Mouse (Mus musculus) MEL (cell line): ENCODE data around the gene Rbfox2. TPM values are rescaled to one million over a fixed set of nuclear protein-coding genes. Genes with fewer than 3 reads are reported as not detected.

Experiments used
- DNase-seq: peaks from one replicate; pipeline ENCODE4 v3.0.0; 2011; ENCODE audit warnings: low read depth, low spot score
- H3K27ac ChIP-seq: 2 replicates; pipeline ENCODE4 v1.5.1; 2012; ENCODE audit warnings: low read depth, mild to moderate bottlenecking, control low read depth, low read length, moderate library complexity; ENCODE audit not compliant: control insufficient read depth
- H3K27me3 ChIP-seq, 2 experiments: fragments of 150-350 bp in 1 of 2; sonication (generic) in 1 of 2; 2 replicates each; pipeline ENCODE4 v1.6.1; 2012; ENCODE audit warnings: low read length in 2 of 2, mild to moderate bottlenecking in 2 of 2, improper control_type of control experiment in 1 of 2, moderate library complexity in 1 of 2; ENCODE audit not compliant: insufficient read depth in 2 of 2, control insufficient read depth in 1 of 2
- H3K36me3 ChIP-seq, 2 experiments: 2 replicates each; pipeline ENCODE4 v1.6.1; 2012 to 2014; ENCODE audit warnings: low read length in 2 of 2, improper control_type of control experiment in 1 of 2, inconsistent platforms in 1 of 2, mild to moderate bottlenecking in 1 of 2; ENCODE audit not compliant: insufficient read depth in 2 of 2, control insufficient read depth in 1 of 2
- H3K4me1 ChIP-seq, 2 experiments: fragments of 150-350 bp in 1 of 2; sonication (generic) in 1 of 2; 2 replicates each; pipeline ENCODE4 v1.6.1; 2012; ENCODE audit warnings: low read length in 2 of 2, improper control_type of control experiment in 1 of 2, mild to moderate bottlenecking in 1 of 2; ENCODE audit not compliant: insufficient read depth in 2 of 2, control insufficient read depth in 1 of 2
- H3K4me3 ChIP-seq, 2 experiments: fragments of 150-350 bp in 1 of 2; sonication (generic) in 1 of 2; 2 replicates each; pipeline ENCODE4 v1.5.1; 2012; ENCODE audit warnings: low read depth in 2 of 2, low read length in 2 of 2, mild to moderate bottlenecking in 2 of 2, moderate library complexity in 2 of 2, control low read depth in 1 of 2, improper control_type of control experiment in 1 of 2; ENCODE audit not compliant: control insufficient read depth in 1 of 2, insufficient read depth in 1 of 2
- H3K79me2 ChIP-seq: 2 replicates; pipeline ENCODE4 v1.6.1; 2012; ENCODE audit warnings: mild to moderate bottlenecking, low read length, moderate library complexity; ENCODE audit not compliant: control insufficient read depth, poor library complexity, insufficient read depth
- H3K9ac ChIP-seq: 2 replicates; pipeline ENCODE4 v1.6.1; 2012; ENCODE audit warnings: low read depth, mild to moderate bottlenecking, control low read depth, low read length, moderate library complexity; ENCODE audit not compliant: control insufficient read depth, poor library complexity, severe bottlenecking
- H3K9me3 ChIP-seq: fragments of 150-350 bp; sonication (generic); replicated peaks from 2 replicates; pipeline ENCODE4 v1.6.1; 2012; ENCODE audit warnings: mild to moderate bottlenecking, low read length, improper control_type of control experiment, moderate library complexity; ENCODE audit not compliant: insufficient read depth
- CHD1 ChIP-seq: IDR thresholded peaks from 2 replicates; pipeline ENCODE4 v1.6.1; 2012; ENCODE audit warnings: low read depth, mild to moderate bottlenecking, inconsistent platforms, low read length, improper control_type of control experiment
- CHD2 ChIP-seq: IDR thresholded peaks from 2 replicates; pipeline ENCODE4 v1.6.1; 2011; ENCODE audit warnings: low read length, improper control_type of control experiment
- CTCF ChIP-seq, 3 experiments: IDR thresholded peaks in 2 of 3; conservative IDR thresholded peaks in 1 of 3; 2 replicates each; pipeline ENCODE4 v1.5.1; 2011 to 2012; ENCODE audit warnings: low read length in 3 of 3, low read depth in 2 of 3, mild to moderate bottlenecking in 2 of 3, improper control_type of control experiment in 1 of 3, inconsistent platforms in 1 of 3, mixed read lengths in 1 of 3, moderate library complexity in 1 of 3; ENCODE audit not compliant: control insufficient read depth in 1 of 3, insufficient read depth in 1 of 3, poor library complexity in 1 of 3, severe bottlenecking in 1 of 3
- E2F4 ChIP-seq: IDR thresholded peaks from 2 replicates; pipeline ENCODE4 v1.6.1; 2011; ENCODE audit warnings: low read depth, low read length, improper control_type of control experiment, borderline replicate concordance
- ELF1 ChIP-seq: IDR thresholded peaks from 2 replicates; pipeline ENCODE4 v1.6.1; 2014; ENCODE audit warnings: low read depth, mild to moderate bottlenecking, inconsistent platforms, low read length, improper control_type of control experiment, moderate library complexity
- ETS1 ChIP-seq: IDR thresholded peaks from 2 replicates; pipeline ENCODE4 v1.6.1; 2012; ENCODE audit warnings: low read depth, mild to moderate bottlenecking, inconsistent platforms, low read length, improper control_type of control experiment, moderate library complexity
- GABPA ChIP-seq: IDR thresholded peaks from 2 replicates; pipeline ENCODE4 v1.6.1; 2012; ENCODE audit warnings: low read depth, mild to moderate bottlenecking, inconsistent platforms, low read length, improper control_type of control experiment, moderate library complexity
- GATA1 ChIP-seq: IDR thresholded peaks from 2 replicates; pipeline ENCODE4 v1.6.1; 2011; ENCODE audit warnings: low read depth, low read length, improper control_type of control experiment
- HCFC1 ChIP-seq: IDR thresholded peaks from 2 replicates; pipeline ENCODE4 v1.6.1; 2012; ENCODE audit warnings: low read depth, mild to moderate bottlenecking, inconsistent platforms, low read length, improper control_type of control experiment, moderate library complexity
- JUND ChIP-seq: IDR thresholded peaks from 2 replicates; pipeline ENCODE4 v1.6.1; 2011; ENCODE audit warnings: low read depth, mild to moderate bottlenecking, improper control_type of control experiment, low read length
- KAT2A ChIP-seq: conservative IDR thresholded peaks from 2 replicates; pipeline ENCODE4 v1.6.1; 2012; ENCODE audit warnings: low read depth, low read length, improper control_type of control experiment, inconsistent platforms
- MAFK ChIP-seq: IDR thresholded peaks from 2 replicates; pipeline ENCODE4 v1.6.1; 2011; ENCODE audit warnings: low read depth, mild to moderate bottlenecking, low read length, improper control_type of control experiment, borderline replicate concordance
- MAX ChIP-seq: IDR thresholded peaks from 2 replicates; pipeline ENCODE4 v1.6.1; 2011; ENCODE audit warnings: low read length, improper control_type of control experiment
- MEF2A ChIP-seq: IDR thresholded peaks from 2 replicates; pipeline ENCODE4 v1.6.1; 2014; ENCODE audit warnings: low read depth, mild to moderate bottlenecking, inconsistent platforms, low read length, improper control_type of control experiment; ENCODE audit not compliant: poor library complexity, insufficient replicate concordance, severe bottlenecking; ENCODE audit errors: extremely low read depth
- MYC ChIP-seq: IDR thresholded peaks from 2 replicates; pipeline ENCODE4 v1.6.1; 2011; ENCODE audit warnings: low read depth, mild to moderate bottlenecking, low read length, improper control_type of control experiment, moderate library complexity
- NELFE ChIP-seq: IDR thresholded peaks from 2 replicates; pipeline ENCODE4 v1.6.1; 2011; ENCODE audit warnings: low read depth, low read length, improper control_type of control experiment
- NRF1 ChIP-seq: IDR thresholded peaks from 2 replicates; pipeline ENCODE4 v1.6.1; 2014; ENCODE audit warnings: low read depth, mild to moderate bottlenecking, inconsistent platforms, low read length, improper control_type of control experiment, moderate library complexity; ENCODE audit not compliant: poor library complexity, insufficient read depth, severe bottlenecking
- POLR2A ChIP-seq, 2 experiments: IDR thresholded peaks; 2 replicates each; pipeline ENCODE4 v1.6.1; 2011 to 2012; ENCODE audit warnings: low read length in 2 of 2, mild to moderate bottlenecking in 2 of 2, control low read depth in 1 of 2, improper control_type of control experiment in 1 of 2, low read depth in 1 of 2, moderate library complexity in 1 of 2; ENCODE audit not compliant: control insufficient read depth in 1 of 2, insufficient read depth in 1 of 2, poor library complexity in 1 of 2
- RCOR1 ChIP-seq: IDR thresholded peaks from 2 replicates; pipeline ENCODE4 v1.6.1; 2012; ENCODE audit warnings: low read depth, mild to moderate bottlenecking, inconsistent platforms, low read length, improper control_type of control experiment
- SIN3A ChIP-seq: IDR thresholded peaks from 2 replicates; pipeline ENCODE4 v1.6.1; 2012; ENCODE audit warnings: low read length, improper control_type of control experiment, inconsistent platforms
- TAL1 ChIP-seq: IDR thresholded peaks from 2 replicates; pipeline ENCODE4 v1.6.1; 2012; ENCODE audit warnings: mild to moderate bottlenecking, inconsistent platforms, low read length, moderate library complexity, mixed read lengths
- TBP ChIP-seq: IDR thresholded peaks from 2 replicates; pipeline ENCODE4 v1.8.0; 2011; ENCODE audit warnings: low read depth, low read length, improper control_type of control experiment
- TCF12 ChIP-seq: IDR thresholded peaks from 2 replicates; pipeline ENCODE4 v1.6.1; 2014; ENCODE audit warnings: low read depth, mild to moderate bottlenecking, inconsistent platforms, low read length, improper control_type of control experiment, moderate library complexity
- UBTF ChIP-seq: IDR thresholded peaks from 2 replicates; pipeline ENCODE4 v1.6.1; 2012; ENCODE audit warnings: low read depth, mild to moderate bottlenecking, inconsistent platforms, low read length, improper control_type of control experiment, moderate library complexity, borderline replicate concordance; ENCODE audit not compliant: insufficient read depth
- USF1 ChIP-seq: IDR thresholded peaks from 2 replicates; pipeline ENCODE4 v1.6.1; 2014; ENCODE audit warnings: low read depth, mild to moderate bottlenecking, inconsistent platforms, low read length, improper control_type of control experiment, moderate library complexity
- ZMIZ1 ChIP-seq: IDR thresholded peaks from 2 replicates; pipeline ENCODE4 v1.6.1; 2012; ENCODE audit warnings: low read depth, mild to moderate bottlenecking, inconsistent platforms, low read length, improper control_type of control experiment, moderate library complexity
- ZNF384 ChIP-seq: IDR thresholded peaks from 2 replicates; pipeline ENCODE4 v1.6.1; 2012; ENCODE audit warnings: low read depth, mild to moderate bottlenecking, inconsistent platforms, low read length, improper control_type of control experiment
- polyA plus RNA-seq, 2 experiments: library from polyadenylated mRNA; stranded (reverse) in 1 of 2; unstranded in 1 of 2; fragments of >175 nt in 1 of 2; fragments of >200 nt in 1 of 2; gene quantifications; 2 replicates each; pipeline versions ENCODE4 v1.2.1 to v1.2.4; 2012; ENCODE audit warnings: low replicate concordance in 2 of 2, low read depth in 1 of 2; ENCODE audit not compliant: insufficient read length in 2 of 2, insufficient read depth in 1 of 2, missing spikeins in 1 of 2
- total RNA-seq: library from RNA; depleted of rRNA; stranded (reverse); fragments of 300-350 nt; gene quantifications from 2 replicates; pipeline ENCODE4 v1.2.3, GENCODE M21; 2012

Gene Rbfox2
- total and polyA plus RNA-seq, 3 experiments: 3.4 to 6.0 TPM; not detected in 1

- TF ChIP-seq GATA1 (peak; percentile 71), JUND (no peak), RCOR1 (peak; percentile 80), USF1 (peak; percentile 81), TCF12 (peak; percentile 52), TBP (no peak), UBTF (no peak), NRF1 (no peak), MEF2A (no peak), CHD1 (no peak)
These were observed 70.7 kb downstream of the Rbfox2 start (continued) for GRCm38 (mm10) chr15:77236055-77236567.

DNA sequence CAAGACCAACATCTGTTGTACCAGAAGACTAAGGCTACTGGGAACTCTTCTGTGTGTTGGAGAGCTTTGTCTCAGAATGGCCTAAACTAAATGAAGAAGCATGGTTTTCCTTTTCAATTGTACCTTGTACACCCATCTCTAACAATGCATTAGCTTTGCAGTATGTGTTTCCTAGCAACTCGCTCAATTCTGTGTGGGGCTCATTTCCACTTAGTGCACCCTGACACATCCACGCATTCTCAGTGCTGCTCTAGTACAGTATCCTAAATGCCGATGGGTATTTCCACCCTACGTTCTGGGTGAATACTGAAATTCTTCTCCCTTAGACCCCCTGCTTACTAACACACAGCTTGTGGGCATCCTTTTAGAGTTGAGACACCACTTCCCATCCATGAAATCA is 71.3 kb downstream of the Rbfox2 start:
- TF ChIP-seq ETS1: no peak
- no peak for TF ChIP-seq JUND
- TF ChIP-seq POLR2A (IDR thresholded peaks at IDR 0.05; ENCODE audit: control insufficient read depth in 1 of 2, insufficient read depth in 1 of 2, low read depth in 1 of 2, low read length in 2 of 2, poor library complexity in 1 of 2): no peak
- TF ChIP-seq ZMIZ1: no peak
- no peak for TF ChIP-seq CTCF (IDR thresholded peaks at IDR 0.05 in 2 of 3, conservative IDR thresholded peaks at IDR 0.05 in 1 of 3; ENCODE audit: control insufficient read depth in 1 of 3, insufficient read depth in 1 of 3, low read depth in 2 of 3, low read length in 3 of 3, poor library complexity in 1 of 3, severe bottlenecking in 1 of 3)
- no peak for TF ChIP-seq MEF2A
- H3K79me2 ChIP-seq: no peaks in the 10 kb centered on the region
- H3K4me3 ChIP-seq: peak overlapping the region; percentile 1 to 46; a peak in 3 of 4 replicates
- peaks cover 0 to 18% of the 10 kb centered on the region in 2 experiments; a peak in 2 of 4 replicates for H3K36me3 ChIP-seq
- peak overlapping the region; percentile 64 for H3K27ac ChIP-seq
- no peaks in the 10 kb centered on the region for H3K27me3 ChIP-seq
- H3K9me3 ChIP-seq: no peaks in the 10 kb centered on the region
- peaks cover 6 to 17% of the 10 kb centered on the region in 2 experiments; a peak in 3 of 4 replicates for H3K4me1 ChIP-seq
- peak overlapping the region; percentile 35 for H3K9ac ChIP-seq
- no peak for DNase-seq

DNA sequence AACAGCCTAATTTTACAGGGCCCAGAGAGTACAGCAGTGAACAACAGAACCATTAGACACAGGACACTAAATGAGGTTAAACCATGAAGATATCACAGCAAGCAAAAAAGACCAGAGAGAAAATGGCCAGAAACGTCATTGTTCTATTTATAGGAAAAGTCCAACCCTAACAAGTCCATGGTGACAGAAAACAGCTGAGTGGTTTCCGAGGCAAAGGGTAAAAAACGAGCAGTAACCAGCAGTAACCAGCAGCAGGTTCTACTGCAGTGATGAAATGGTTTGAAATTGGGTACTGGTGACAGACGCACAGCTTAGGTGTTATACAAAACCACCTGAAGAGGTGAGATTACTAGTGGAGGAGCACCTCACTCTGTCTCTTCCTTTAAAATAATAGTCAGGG is 72.5 kb downstream of the Rbfox2 start:
- H3K9me3 ChIP-seq: no peaks in the 10 kb centered on the region
- peaks cover 0 to 18% of the 10 kb centered on the region in 2 experiments; a peak in 2 of 4 replicates for H3K36me3 ChIP-seq
- H3K4me1 ChIP-seq: peaks cover 6 to 17% of the 10 kb centered on the region in 2 experiments; a peak in 3 of 4 replicates
- DNase-seq: no peak
- TF ChIP-seq TAL1: no peak
- no peak for TF ChIP-seq RCOR1
- no peak for TF ChIP-seq ZNF384
- no peak for TF ChIP-seq NELFE
- no peak for TF ChIP-seq MYC
- TF ChIP-seq UBTF: no peak
- TF ChIP-seq E2F4: no peak
- no peak for TF ChIP-seq SIN3A
- TF ChIP-seq CTCF (IDR thresholded peaks at IDR 0.05 in 2 of 3, conservative IDR thresholded peaks at IDR 0.05 in 1 of 3; ENCODE audit: control insufficient read depth in 1 of 3, insufficient read depth in 1 of 3, low read depth in 2 of 3, low read length in 3 of 3, poor library complexity in 1 of 3, severe bottlenecking in 1 of 3): no peak
- TF ChIP-seq CHD2: no peak
- TF ChIP-seq HCFC1: no peak
- TF ChIP-seq ETS1: no peak
- TF ChIP-seq CHD1: no peak
- TF ChIP-seq KAT2A: no peak
- no peak for TF ChIP-seq MAFK
- no peak for TF ChIP-seq ELF1
- TF ChIP-seq TBP: no peak
- TF ChIP-seq GABPA: no peak
- TF ChIP-seq MAX: no peak
- no peak for TF ChIP-seq JUND
- H3K27ac ChIP-seq: no peak overlapping the region
- no peaks in the 10 kb centered on the region for H3K27me3 ChIP-seq
- H3K4me3 ChIP-seq: no peak overlapping the region
- no peak overlapping the region for H3K9ac ChIP-seq
- no peaks in the 10 kb centered on the region for H3K79me2 ChIP-seq
